Mouse (Mus musculus): ENCODE measurements around the gene Ankrd24.
"Not testable (repeated sequence)": the region's sequence is repeated elsewhere in the genome, so short reads cannot be mapped to it uniquely, and the experiment has no call there.

Ankrd24 gene

GRCm38 (mm10) chr10:81644716-81645115 is 16.4 kb downstream of the Ankrd24 start:
- no peak for DNase-seq (ENCODE audit: low read depth)

GRCm38 (mm10) chr10:81645391-81645790 is 17.1 kb downstream of the Ankrd24 start:
- no peak for DNase-seq (ENCODE audit: low read depth)

GRCm38 (mm10) chr10:81646015-81646555 is 17.7 kb downstream of the Ankrd24 start:
- no peak for DNase-seq (ENCODE audit: low read depth)

GRCm38 (mm10) chr10:81648803-81649775 is 20.7 kb downstream of the Ankrd24 start, which contains the start of gene Gm10778:
Gene Gm10778 (plus strand): TSS chr10:81649059.
- peak; percentile 88 for DNase-seq (ENCODE audit: low read depth)

GRCm38 (mm10) chr10:81655178-81655577 is 26.8 kb downstream of the Ankrd24 start:
- no peak for DNase-seq (ENCODE audit: low read depth)

- no peak for DNase-seq (ENCODE audit: low read depth)
Measured at GRCm38 (mm10) chr10:81656174-81656573, 27.8 kb downstream of the Ankrd24 start.

- not testable (repeated sequence) for DNase-seq (ENCODE audit: low read depth)
Measured at GRCm38 (mm10) chr10:81687114-81687513, 58.8 kb downstream of the Ankrd24 start.

All from c-Kit-positive CD71-negative TER-119-negative erythroid progenitor cells, embryonic 14.5 days (primary cell).